Mouse (Mus musculus) embryonic facial prominence, embryonic 12.5 days (tissue): ENCODE results near the gene Gcsam. TPM values are rescaled to one million over a fixed set of nuclear protein-coding genes. Genes with fewer than 3 reads are reported as not detected.

ENCODE experiments used
- ATAC-seq: fragments of 200-750 bp; cut with Nextera tagmentation; 2 replicates; pipeline ENCODE4 v1.8.0; 2017; ENCODE audit not compliant: insufficient number of reproducible peaks, insufficient read depth, low FRiP score, low TSS enrichment
- H3K27ac ChIP-seq: fragments of 300-500 bp; sonication (generic); 2 replicates; pipeline ENCODE4 v1.5.1; 2016; ENCODE audit warnings: mild to moderate bottlenecking
- H3K27me3 ChIP-seq: fragments of 300-500 bp; sonication (generic); 2 replicates; pipeline ENCODE4 v1.6.1; 2016; ENCODE audit warnings: mild to moderate bottlenecking, moderate library complexity
- H3K36me3 ChIP-seq: fragments of 300-500 bp; sonication (generic); 2 replicates; pipeline ENCODE4 v1.6.1; 2016; ENCODE audit warnings: mild to moderate bottlenecking
- H3K4me1 ChIP-seq: fragments of 300-500 bp; sonication (generic); 2 replicates; pipeline ENCODE4 v1.6.1; 2016
- H3K4me2 ChIP-seq: fragments of 300-500 bp; sonication (generic); replicated peaks from 2 replicates; pipeline ENCODE4 v1.6.1; 2016; ENCODE audit warnings: mild to moderate bottlenecking, moderate library complexity
- H3K4me3 ChIP-seq: fragments of 300-500 bp; sonication (generic); 2 replicates; pipeline ENCODE4 v1.5.1; 2016; ENCODE audit warnings: mild to moderate bottlenecking
- H3K9ac ChIP-seq: fragments of 300-500 bp; sonication (generic); 2 replicates; pipeline ENCODE4 v1.6.1; 2016; ENCODE audit warnings: mild to moderate bottlenecking, moderate library complexity
- H3K9me3 ChIP-seq: fragments of 300-500 bp; sonication (generic); 2 replicates; pipeline ENCODE4 v1.6.1; 2016; ENCODE audit warnings: mild to moderate bottlenecking, moderate library complexity
- WGBS: fragments of 180-500 bp; shearing (Covaris S2); methylation state at CpG from one replicate; pipeline ENCODE4 v1.1.7; 2016; 5-methylcytosine and 5-hydroxymethylcytosine counted together
- polyA plus RNA-seq: library from polyadenylated mRNA; unstranded; fragments of >200 nt; fragmentation: Nextera tagmentation; extraction: Ambion mirVana; gene quantifications from 2 replicates; pipeline ENCODE4 v1.2.1, GENCODE M21; 2016

Gcsam gene
- polyA plus RNA-seq, 1 experiment from 2014 or later: 0.26 TPM

- Histone ChIP-seq H3K9ac (no peak overlapping the region), H3K4me3 (peak overlapping the region; percentile 28), H3K9me3 (no peaks in the 10 kb centered on the region), H3K4me2 (peak overlapping the region; percentile 56), H3K27me3 (peaks cover 16% of the 10 kb centered on the region), H3K36me3 (no peaks in the 10 kb centered on the region), H3K27ac (no peak overlapping the region), H3K4me1 (peaks cover 6% of the 10 kb centered on the region; the same call in 1 of the 2 replicates)
- WGBS: 12% methylated on average over 17 of the region's 17 CpGs
- no peak for ATAC-seq
These were observed 43.1 kb downstream of the Gcsam start for GRCm38 (mm10) chr16:45653009-45653933.

GRCm38 (mm10) chr16:45653934-45654332, 43.8 kb downstream of the Gcsam start, which contains the start of gene BC016579:
TSS of gene BC016579 (minus strand) at chr16:45654068.
- no peaks in the 10 kb centered on the region for H3K36me3 ChIP-seq
- H3K27ac ChIP-seq: no peak within 1 kb of the TSS
- ATAC-seq: no peak
- peaks cover 6% of the 10 kb centered on the region; the same call in 1 of the 2 replicates for H3K4me1 ChIP-seq
- 4% methylated on average over 20 of the region's 20 CpGs for WGBS
- H3K9ac ChIP-seq: no peak within 1 kb of the TSS
- H3K9me3 ChIP-seq: no peaks in the 10 kb centered on the region
- H3K27me3 ChIP-seq: peaks cover 16% of the 10 kb centered on the region
- H3K4me2 ChIP-seq: peak within 1 kb of the TSS; percentile 56
- H3K4me3 ChIP-seq: peak within 1 kb of the TSS; percentile 28

- H3K4me2 ChIP-seq: peak overlapping the region; percentile 56; the same call in 1 of the 2 replicates
- no peaks in the 10 kb centered on the region for H3K9me3 ChIP-seq
- H3K4me3 ChIP-seq: no peak overlapping the region
- ATAC-seq: no peak
- peaks cover 6% of the 10 kb centered on the region; the same call in 1 of the 2 replicates for H3K4me1 ChIP-seq
- no peaks in the 10 kb centered on the region for H3K36me3 ChIP-seq
- 63% methylated on average over 9 of the region's 9 CpGs for WGBS
- H3K9ac ChIP-seq: no peak overlapping the region
- peaks cover 16% of the 10 kb centered on the region for H3K27me3 ChIP-seq
- H3K27ac ChIP-seq: no peak overlapping the region
These were observed 44.3 kb downstream of the Gcsam start for GRCm38 (mm10) chr16:45654465-45654864.

DNA sequence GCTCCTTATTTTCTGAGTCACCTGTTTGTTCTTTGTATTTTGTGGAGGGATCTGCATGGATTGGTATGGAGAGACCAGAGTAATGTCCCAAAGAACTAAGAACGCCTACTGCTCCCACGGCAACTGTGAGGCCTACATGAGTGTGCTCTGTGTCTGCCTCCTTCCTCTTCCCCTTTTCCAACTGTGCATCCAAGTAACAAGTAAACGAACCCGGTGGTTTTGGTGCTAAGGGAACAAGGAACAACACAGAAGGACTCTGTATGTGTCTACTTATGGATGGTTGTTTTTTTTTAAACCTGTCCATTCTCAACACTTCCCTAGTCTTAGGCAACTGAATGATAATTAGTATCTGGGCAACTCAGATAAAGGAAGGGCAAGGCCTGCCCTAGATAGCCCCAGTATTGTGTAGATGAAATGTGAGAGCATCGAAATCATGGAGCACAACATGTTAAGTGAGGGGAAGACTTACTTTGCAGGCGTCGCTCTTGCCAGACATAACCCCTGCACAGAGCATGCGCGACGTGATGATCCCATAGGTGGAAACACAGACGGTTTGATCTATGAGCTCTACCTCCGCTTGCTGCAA, 47.5 kb downstream of the Gcsam start:
- no peaks in the 10 kb centered on the region for H3K36me3 ChIP-seq
- 90% methylated on average over 12 of the region's 12 CpGs for WGBS

GRCm38 (mm10) chr16:45658248-45658647, 48.1 kb downstream of the Gcsam start:
- Histone ChIP-seq H3K9ac (no peak overlapping the region), H3K27me3 (peaks cover 15% of the 10 kb centered on the region), H3K4me3 (no peak overlapping the region), H3K9me3 (no peaks in the 10 kb centered on the region), H3K27ac (no peak overlapping the region), H3K4me1 (peaks cover 6% of the 10 kb centered on the region; the same call in 1 of the 2 replicates), H3K4me2 (no peak overlapping the region), H3K36me3 (no peaks in the 10 kb centered on the region)
- 94% methylated on average over 1 of the region's 1 CpGs for WGBS
- ATAC-seq: no peak

More for the DNA sequence above, 47.5 kb downstream of the Gcsam start:
- no peak overlapping the region for H3K4me2 ChIP-seq
- no peak overlapping the region for H3K9ac ChIP-seq
- no peak overlapping the region for H3K4me3 ChIP-seq
- H3K27me3 ChIP-seq: peaks cover 16% of the 10 kb centered on the region
- H3K9me3 ChIP-seq: no peaks in the 10 kb centered on the region
- no peak overlapping the region for H3K27ac ChIP-seq
- H3K4me1 ChIP-seq: peaks cover 6% of the 10 kb centered on the region; the same call in 1 of the 2 replicates
- ATAC-seq: no peak

- no peak for ATAC-seq
- no peak overlapping the region for H3K4me2 ChIP-seq
- H3K9me3 ChIP-seq: no peaks in the 10 kb centered on the region
- H3K4me3 ChIP-seq: no peak overlapping the region
- WGBS: 89% methylated on average over 4 of the region's 4 CpGs
- no peaks in the 10 kb centered on the region for H3K36me3 ChIP-seq
- H3K27me3 ChIP-seq: 0 out of 2 replicates have a peak, but pooled peaks cover 3% of the 10 kb centered on the region
- H3K4me1 ChIP-seq: no peaks in the 10 kb centered on the region
- H3K9ac ChIP-seq: no peak overlapping the region
- no peak overlapping the region for H3K27ac ChIP-seq
These were observed 49.4 kb downstream of the Gcsam start for GRCm38 (mm10) chr16:45659596-45659995.

DNA sequence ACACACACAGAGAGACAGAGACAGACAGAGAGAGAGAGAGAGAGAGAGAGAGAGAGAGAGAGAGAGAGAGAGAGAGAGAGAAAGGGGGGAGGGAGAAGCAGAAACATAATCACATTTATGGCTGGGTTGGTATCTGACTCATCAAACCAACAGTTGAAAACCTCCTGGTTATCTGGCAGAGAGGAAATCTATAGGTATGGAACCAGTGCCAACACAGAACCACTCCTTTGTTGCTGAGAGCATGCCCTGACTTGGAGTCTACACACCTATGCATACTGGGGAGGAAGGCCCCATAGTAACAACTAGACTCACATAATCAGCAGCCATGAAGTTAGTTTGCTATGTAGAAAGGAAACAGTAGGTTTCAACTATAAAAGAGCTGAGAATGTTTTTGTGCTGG, 52.2 kb downstream of the Gcsam start:
- no peak overlapping the region for H3K27ac ChIP-seq
- H3K9ac ChIP-seq: no peak overlapping the region
- no peak for ATAC-seq
- no peaks in the 10 kb centered on the region for H3K36me3 ChIP-seq
- H3K4me1 ChIP-seq: no peaks in the 10 kb centered on the region
- H3K4me3 ChIP-seq: no peak overlapping the region
- no peaks in the 10 kb centered on the region for H3K27me3 ChIP-seq
- no peak overlapping the region for H3K4me2 ChIP-seq
- H3K9me3 ChIP-seq: no peaks in the 10 kb centered on the region

DNA sequence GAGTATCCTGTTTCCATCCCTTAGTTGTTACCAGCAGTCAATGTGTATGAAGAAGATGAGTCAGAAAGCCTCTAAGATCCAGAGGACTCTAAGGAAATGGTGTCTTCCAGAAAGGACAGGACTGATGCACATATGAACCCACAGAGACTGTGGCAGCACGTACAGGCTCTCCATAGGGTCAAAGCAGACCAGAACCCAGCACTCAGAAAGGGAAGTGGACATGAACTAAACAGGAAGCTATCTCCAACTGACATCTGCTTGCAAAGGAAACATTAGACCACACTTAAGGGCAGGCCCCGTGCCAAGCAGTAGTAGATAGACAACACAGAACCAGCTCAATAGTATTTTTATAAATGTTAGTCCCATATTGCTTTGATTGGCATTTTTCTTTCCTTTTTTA, 56.0 kb downstream of the Gcsam start:
- 76% methylated on average over 2 of the region's 2 CpGs for WGBS
- H3K27me3 ChIP-seq: no peaks in the 10 kb centered on the region
- H3K36me3 ChIP-seq: no peaks in the 10 kb centered on the region
- no peaks in the 10 kb centered on the region for H3K4me1 ChIP-seq
- no peak overlapping the region for H3K4me3 ChIP-seq
- H3K9ac ChIP-seq: no peak overlapping the region
- no peaks in the 10 kb centered on the region for H3K9me3 ChIP-seq
- no peak for ATAC-seq
- no peak overlapping the region for H3K4me2 ChIP-seq
- H3K27ac ChIP-seq: no peak overlapping the region

GRCm38 (mm10) chr16:45668178-45668577, 58.0 kb downstream of the Gcsam start:
- no peaks in the 10 kb centered on the region for H3K4me1 ChIP-seq
- WGBS: 69% methylated on average over 3 of the region's 3 CpGs
- H3K36me3 ChIP-seq: no peaks in the 10 kb centered on the region
- H3K9me3 ChIP-seq: no peaks in the 10 kb centered on the region
- ATAC-seq: no peak
- H3K9ac ChIP-seq: no peak overlapping the region
- H3K4me2 ChIP-seq: no peak overlapping the region
- H3K27ac ChIP-seq: no peak overlapping the region
- no peaks in the 10 kb centered on the region for H3K27me3 ChIP-seq
- no peak overlapping the region for H3K4me3 ChIP-seq

- Histone ChIP-seq H3K4me2 (no peak overlapping the region), H3K4me1 (no peaks in the 10 kb centered on the region), H3K9ac (no peak overlapping the region), H3K27ac (no peak overlapping the region), H3K4me3 (no peak overlapping the region), H3K36me3 (no peaks in the 10 kb centered on the region), H3K9me3 (no peaks in the 10 kb centered on the region), H3K27me3 (no peaks in the 10 kb centered on the region)
- WGBS: 65% methylated on average over 4 of the region's 4 CpGs
- ATAC-seq: no peak
These were observed 59.8 kb downstream of the Gcsam start for GRCm38 (mm10) chr16:45670005-45670404.
